ENCODE assay signal across 9 mouse cellular contexts in genomic region chr2:71245416-71245815, GRCm38 (mm10). TPM values are rescaled to one million over a fixed set of nuclear protein-coding genes. Genes with fewer than 3 reads are reported as not detected.
DNase-seq lines count a peak whose midpoint lies in the region; ATAC-seq and TF ChIP-seq lines count a peak whose summit lies in the region.
"Had no signal": no experiment of that assay in that cellular context is flagged by ENCODE, and none has a peak within 500 bp of the region (broad histone marks: within the 10 kb centered on the region; RNA-seq: fewer than 3 reads in every experiment).

No protein-coding gene starts in this region.

- TF ChIP-seq CTCF in olfactory bulb, adult 2 months (IDR thresholded peaks at IDR 0.05; ENCODE audit: insufficient read depth, low read depth, low read length), result no peak

- DNase-seq in cerebellum, adult 18-20 months, result peak; percentile 74 to 82
- DNase-seq in layer of hippocampus, postnatal 10 days (ENCODE audit: low spot score in 2 of 2), result peak; percentile 39 to 50
- DNase-seq in urinary bladder, postnatal 14 days (ENCODE audit: low spot score), result no peak
- no peak for DNase-seq in embryo, embryonic 10 days (ENCODE audit: low spot score)
- DNase-seq in lung, postnatal 36 days, result no peak
- no peak for DNase-seq in urinary bladder, postnatal 25 days (ENCODE audit: low spot score)

- no peak overlapping the region for H3K4me3 ChIP-seq in forebrain, embryonic 13.5 days
- H3K4me3 ChIP-seq in olfactory bulb, adult 2 months (ENCODE audit: insufficient read depth, low read depth, low read length), result no peak overlapping the region
- H3K4me3 ChIP-seq: limb, embryonic 13.5 days had no signal

- H3K27me3 ChIP-seq in forebrain, embryonic 13.5 days, result no peaks in the 10 kb centered on the region
- H3K27me3 ChIP-seq: limb, embryonic 13.5 days had no signal

- peak overlapping the region; percentile 91 for H3K27ac ChIP-seq in forebrain, embryonic 13.5 days
- H3K27ac ChIP-seq in olfactory bulb, adult 2 months (ENCODE audit: insufficient read depth, low read depth, low read length), result peak overlapping the region; percentile 39; the same call in 1 of the 2 replicates
- H3K27ac ChIP-seq: limb, embryonic 13.5 days had no signal

- peak overlapping the region; percentile 17 for H3K4me2 ChIP-seq in forebrain, embryonic 13.5 days
- H3K4me2 ChIP-seq: limb, embryonic 13.5 days had no signal

- no peak for TF ChIP-seq POLR2A in olfactory bulb, adult 2 months (IDR thresholded peaks at IDR 0.05; ENCODE audit: insufficient read depth, low read depth, low read length)

- H3K4me1 ChIP-seq in forebrain, embryonic 13.5 days, result peaks cover 33% of the 10 kb centered on the region
- H3K4me1 ChIP-seq in olfactory bulb, adult 2 months (ENCODE audit: control insufficient read depth, insufficient read depth, low read length), result peaks cover 3% of the 10 kb centered on the region
- H3K4me1 ChIP-seq: limb, embryonic 13.5 days had no signal

- peak; percentile 92 for ATAC-seq in forebrain, embryonic 13.5 days

- peaks cover 30% of the 10 kb centered on the region for H3K36me3 ChIP-seq in forebrain, embryonic 13.5 days (ENCODE audit: poor library complexity, severe bottlenecking)

- WGBS in forebrain, embryonic 13.5 days, result 19% methylated on average over 3 of the region's 3 CpGs
- WGBS in olfactory bulb, adult 2 months, result 27% methylated on average over 3 of the region's 3 CpGs

- no peak overlapping the region for H3K9ac ChIP-seq in forebrain, embryonic 13.5 days
- H3K9ac ChIP-seq: limb, embryonic 13.5 days had no signal

- H3K9me3 ChIP-seq in forebrain, embryonic 13.5 days (replicated peaks), result no peaks in the 10 kb centered on the region
- H3K9me3 ChIP-seq: limb, embryonic 13.5 days had no signal

RNA-seq across cellular contexts. Expression of gene Dync1i2, which starts 33.9 kb away (rescaled TPM):
- polyA plus RNA-seq in forebrain, embryonic 13.5 days (2015; fragmentation: Nextera tagmentation; extraction: Ambion mirVana), result 177 and 182 TPM in 2 replicates
- 100 to 1,000 TPM; 172 to 182 TPM for total RNA-seq in layer of hippocampus, postnatal 10 days (2021)
- 263 TPM in 1 of 2 replicates, not detected in the other for polyA plus RNA-seq in olfactory bulb, adult 2 months (2012; ENCODE audit: insufficient read depth, insufficient read length, low replicate concordance, missing spikeins)

Comparison
In these comparisons a context has a peak if more than half of its experiments do, and no peak if none do; other contexts are left out.
1. DNase-seq: peak in cerebellum, adult 18-20 months (2 of 2) and layer of hippocampus, postnatal 10 days (2 of 2); none in urinary bladder, postnatal 14 days (single experiment), embryo, embryonic 10 days (single experiment), lung, postnatal 36 days (single experiment) and urinary bladder, postnatal 25 days (single experiment).